Mouse (Mus musculus) adrenal gland, adult (tissue): Measurements from ENCODE around the gene Gas7.

Source experiments
- DNase-seq, 2 experiments: peaks; one replicate each; pipeline ENCODE4 v3.0.0; 2022 to 2023; ENCODE audit warnings: low spot score in 1 of 2; ENCODE audit not compliant: inconsistent age in 2 of 2

Gas7 gene

DNA sequence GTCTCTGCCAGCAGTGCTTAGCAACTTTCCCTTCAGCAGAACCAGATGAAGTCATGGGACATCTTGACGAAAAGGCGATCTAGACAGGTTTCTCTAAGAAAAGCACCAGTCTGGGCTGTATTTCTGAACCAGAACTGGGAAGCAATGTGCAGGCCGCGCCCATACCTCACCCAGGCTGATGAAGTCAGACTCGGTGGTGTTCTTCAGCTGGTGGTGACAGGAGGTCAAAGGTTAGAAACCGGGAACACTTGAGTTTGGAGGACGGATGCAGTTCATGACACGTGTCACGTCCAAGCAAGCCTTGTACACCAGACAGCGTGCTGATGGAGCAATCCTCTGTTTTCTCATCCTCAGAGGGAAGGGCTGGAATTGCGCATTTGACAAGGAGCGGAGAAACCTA, 32.9 kb downstream of the Gas7 start:
- no peak for DNase-seq

DNA sequence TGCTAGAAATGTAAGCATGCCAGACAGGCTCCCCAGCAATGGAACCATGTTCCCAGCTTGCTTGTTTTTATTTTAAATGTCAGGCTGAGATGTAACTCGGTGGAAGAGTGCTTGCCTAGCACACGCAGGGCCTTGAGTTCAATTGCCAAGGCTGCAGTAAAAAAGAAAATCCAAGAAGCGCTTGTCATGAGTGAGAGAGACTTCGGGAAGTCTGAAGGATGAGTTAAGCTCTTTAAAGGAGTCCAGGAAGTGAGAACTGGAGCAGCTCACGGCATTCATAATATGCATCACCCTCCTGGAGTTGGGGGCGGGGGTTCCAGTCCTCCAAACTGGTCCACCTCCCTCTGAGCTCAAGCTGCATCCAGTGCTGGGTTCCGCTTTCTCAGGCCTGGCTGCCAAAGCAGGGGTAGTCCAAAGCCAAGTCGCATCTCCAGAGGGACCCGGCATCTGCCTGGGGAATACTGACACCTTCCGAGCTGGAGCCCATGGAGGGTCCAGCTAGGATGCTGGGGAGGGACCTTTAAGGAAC, 34.5 kb downstream of the Gas7 start:
- DNase-seq: peak; percentile 68 to 85

DNA sequence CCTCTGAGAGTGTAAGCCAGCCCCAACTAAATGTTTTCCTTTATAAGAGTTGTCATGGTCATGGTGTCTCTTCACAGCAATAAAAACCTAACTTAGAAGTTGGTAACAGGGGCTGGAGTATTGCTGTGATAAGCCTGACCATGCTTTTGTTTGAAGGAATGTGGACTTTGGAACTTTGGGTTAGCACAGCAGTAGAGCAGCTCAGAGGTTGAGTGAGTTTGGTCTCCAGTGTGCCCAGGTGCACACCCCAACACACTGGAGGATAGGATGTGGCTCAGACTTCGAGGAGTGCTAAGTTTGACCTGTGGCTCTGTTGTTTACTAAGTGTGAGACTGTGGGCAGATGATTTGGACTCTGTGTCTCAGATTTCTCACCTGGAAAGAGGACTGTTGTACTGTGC, 41.6 kb downstream of the Gas7 start:
- DNase-seq: no peak

DNA sequence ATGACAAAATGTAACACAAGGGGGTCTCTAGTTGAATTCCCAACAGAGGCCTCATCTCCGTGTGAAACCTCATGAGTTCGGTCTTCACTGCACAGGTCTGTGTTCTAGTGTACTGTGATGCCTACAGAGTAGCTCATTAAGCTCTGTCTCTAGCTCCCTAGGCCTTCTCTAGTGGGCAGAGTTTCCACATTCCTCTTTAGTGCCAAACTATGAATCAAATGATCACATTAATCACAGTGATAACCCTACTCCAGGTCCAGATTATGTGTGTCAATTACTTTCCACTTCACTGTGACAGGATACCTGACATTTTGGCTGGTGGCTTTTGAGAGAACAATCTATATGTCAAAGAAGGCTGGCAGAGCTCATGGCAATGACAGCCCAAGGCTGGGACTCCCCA, 44.9 kb downstream of the Gas7 start:
- peak in 1 of 2 experiments; percentile 79 for DNase-seq

DNA sequence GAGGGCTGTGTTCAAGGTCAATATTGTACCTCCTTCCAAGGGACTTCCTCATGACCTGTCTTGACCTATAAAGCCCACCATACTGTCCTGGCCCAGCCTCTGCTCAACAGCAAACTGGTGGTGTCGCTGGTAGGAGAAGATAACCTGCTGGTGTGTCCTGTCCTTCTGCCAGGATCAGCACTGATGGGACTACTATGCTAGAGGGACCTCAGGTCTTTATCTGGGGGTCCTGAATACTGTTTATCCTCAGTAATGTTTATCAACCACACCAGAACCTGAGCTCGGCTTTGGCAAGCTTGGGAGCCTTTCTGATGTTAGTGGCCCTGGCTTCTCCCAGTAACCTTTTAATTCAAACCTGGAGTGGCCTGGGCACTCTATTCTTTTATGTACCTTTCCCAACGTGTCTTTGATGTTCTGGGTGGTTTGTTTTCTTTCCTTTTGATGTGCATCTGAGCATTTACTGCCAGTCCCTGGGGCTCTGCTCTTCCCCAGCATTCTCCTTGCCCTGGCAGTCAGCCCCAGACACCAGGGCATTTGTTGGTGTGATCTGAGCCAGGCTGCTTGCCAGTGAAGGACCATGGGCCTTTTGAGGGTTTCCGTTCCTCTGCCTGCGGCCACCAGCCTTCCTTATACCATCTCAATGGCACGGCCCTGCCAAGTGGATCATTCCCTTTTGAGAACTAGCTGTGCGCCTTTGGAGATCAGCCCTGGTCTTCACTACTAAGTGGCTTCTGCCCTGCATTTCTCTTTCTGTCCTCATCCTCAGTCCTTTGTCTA, 46.4 kb downstream of the Gas7 start:
- DNase-seq: peak; percentile 48 to 68

DNA sequence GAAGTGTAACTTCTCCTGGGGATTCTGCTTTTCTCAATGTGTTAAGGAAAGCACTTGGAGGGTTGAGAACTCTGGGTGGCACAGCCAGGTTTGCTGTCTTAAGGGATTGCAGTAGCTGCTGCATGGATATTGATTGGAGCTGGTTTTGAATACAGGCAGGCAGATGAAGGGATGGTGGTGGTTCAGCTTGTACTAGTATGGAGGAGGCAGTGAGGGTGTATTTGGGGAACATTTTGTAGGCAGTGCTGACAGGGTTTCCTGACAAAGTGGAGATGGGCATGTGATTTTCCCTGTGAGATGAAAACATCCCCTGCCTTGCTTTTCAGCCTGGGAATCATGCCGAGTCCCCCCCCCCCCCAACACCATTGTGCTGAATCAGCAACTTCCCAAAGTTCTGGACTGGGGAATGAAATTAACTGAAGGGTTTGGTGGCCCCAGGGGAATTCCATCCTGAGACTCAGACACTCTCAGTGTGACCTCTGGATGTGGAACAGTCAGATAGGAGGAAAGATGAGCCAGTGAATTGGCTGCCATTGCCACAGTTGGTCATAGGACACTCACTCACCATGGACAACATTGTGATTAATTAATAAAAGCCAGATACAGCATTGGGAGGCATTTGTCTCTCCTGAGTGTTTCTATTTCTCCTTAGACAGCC, 54.1 kb downstream of the Gas7 start:
- DNase-seq: no peak

DNA sequence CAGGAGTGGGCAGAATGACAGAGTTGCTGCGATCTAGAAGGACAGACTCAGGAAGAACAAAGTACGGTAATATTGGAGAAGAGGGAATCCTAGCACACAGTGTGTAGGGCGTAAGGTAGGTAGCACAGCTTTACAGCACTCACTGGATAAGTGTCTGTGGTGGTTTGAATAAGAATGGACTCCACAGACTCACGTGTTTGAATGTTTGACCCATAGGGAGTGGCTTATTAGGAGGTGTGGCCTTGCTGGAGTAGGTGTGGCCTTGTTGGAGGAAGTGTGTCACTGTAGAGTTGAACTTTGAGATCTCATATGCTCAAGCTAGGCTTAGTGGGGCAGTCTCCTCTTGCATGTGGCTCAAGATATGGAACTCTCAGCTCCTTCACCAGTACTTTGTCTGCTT, 55.6 kb downstream of the Gas7 start:
- DNase-seq: no peak

DNA sequence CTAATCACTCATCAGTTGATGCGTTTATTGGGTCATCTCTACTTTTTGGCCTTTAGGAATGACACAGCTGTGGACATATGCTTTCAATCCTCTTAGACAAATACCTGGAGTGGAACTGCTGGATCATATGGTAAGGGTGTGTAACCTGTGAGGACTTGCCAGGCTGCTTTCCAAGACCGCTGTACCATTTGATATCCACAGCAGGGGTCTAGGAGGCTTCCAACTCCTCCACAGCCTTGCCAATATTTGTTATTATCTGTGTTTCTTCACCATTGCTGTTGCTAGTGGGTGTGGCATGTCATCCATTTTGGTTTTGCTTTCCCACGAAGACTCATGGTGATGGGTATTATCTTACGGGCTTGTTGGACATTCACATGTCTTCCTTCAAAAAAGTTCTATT, 57.8 kb downstream of the Gas7 start:
- DNase-seq: no peak

DNA sequence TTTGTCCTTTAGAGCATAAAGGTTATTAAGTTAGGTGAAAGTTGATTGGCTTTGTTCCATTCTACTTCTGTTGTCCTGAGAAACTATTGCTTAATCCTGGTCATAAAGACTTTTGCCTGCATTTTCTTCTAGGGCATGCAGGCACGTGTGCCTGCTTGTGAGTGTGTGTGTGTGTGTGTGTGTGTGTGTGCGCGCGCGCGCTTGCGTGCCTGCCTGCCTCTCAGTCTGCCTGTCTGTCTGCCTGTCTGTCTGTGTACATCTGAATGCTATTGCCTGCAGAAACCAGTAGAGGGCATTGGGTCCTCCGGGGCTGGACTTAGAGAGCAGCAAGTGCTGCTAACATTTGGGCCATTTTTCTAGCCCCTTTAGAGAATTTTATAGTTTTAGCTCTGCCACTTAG, 59.2 kb downstream of the Gas7 start:
- DNase-seq: peak in 1 of 2 experiments; percentile 60

DNA sequence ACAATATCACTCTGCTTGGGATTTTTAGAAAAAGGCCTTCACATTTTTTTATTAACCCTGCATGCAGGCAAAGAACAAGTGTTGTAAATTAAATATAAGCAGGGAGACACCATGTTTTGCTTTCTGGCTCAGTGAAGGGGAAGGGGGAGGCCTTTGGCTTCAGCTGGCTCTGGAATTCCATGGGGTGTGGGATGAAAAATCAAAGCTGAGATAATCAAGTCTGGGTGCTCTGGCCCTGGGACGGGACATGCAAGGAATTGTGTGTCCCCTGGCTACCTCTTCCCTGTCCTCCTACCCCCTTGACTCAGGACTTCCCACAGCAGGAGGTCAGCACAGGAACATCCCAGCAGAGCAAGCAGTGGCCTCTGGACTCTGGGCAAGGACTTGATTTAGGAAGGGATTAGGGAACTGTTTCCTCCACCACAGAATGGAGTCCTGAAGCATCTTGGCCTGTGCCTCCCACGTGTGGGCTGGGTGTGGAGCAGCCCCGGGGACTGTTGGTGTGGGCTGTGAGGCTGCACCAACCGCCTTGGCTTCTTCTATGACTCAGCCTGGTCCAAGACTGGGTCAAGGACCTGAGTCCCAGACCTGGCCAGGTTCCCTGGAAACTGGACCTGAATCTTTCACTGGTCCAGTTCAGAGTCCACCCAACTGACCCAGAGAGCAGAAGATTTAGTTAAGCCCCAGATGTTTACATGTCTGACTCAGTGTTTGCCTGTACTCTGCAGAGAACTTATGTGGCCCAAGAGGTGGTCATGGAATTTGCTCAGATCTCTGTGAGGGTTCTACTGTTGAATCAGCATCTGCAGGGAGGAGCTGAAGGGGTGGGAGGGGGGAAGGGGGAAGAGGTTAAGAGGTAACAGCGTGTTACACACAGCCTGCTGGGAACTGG, 60.0 kb downstream of the Gas7 start:
- DNase-seq: peak; percentile 88 to 95

DNA sequence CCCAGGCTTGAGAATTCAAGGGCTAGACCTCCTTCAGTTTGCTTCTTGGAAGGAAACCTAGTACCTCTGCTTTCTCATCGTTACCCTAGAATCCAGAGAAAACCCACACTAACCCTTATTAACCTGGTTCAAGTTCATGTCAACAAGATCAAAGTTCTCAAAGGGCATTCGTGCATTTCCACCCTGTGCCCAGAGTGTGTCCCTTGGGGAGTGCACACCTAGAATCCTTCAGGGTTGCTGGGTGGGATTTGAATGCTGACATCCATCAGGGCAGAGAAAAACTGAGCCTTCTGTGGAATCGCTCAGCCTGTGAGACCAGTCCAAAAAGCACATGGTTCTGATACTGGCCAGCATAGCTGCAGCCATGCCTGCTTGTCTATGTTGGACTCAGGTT, 60.7 kb downstream of the Gas7 start:
- DNase-seq: peak in 1 of 2 experiments; percentile 53

DNA sequence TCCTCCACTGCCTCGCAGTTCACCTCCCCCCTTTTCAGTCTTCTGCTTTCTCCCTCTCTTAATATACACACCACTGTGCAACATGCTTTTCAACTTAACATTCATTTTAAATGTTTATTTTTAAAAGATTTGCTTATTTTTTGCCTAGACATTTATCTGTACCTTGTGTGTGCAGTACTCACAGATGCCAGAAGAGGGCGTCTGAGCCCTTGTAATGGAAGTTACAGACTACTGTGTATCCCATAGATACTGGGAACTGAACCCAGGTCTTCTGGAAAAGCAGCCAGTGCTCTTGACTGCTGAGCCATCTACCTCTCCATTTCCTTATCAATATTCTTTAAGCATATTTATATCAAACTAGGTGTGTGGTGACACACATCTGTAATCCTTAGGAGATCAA, 62.5 kb downstream of the Gas7 start:
- DNase-seq: no peak

DNA sequence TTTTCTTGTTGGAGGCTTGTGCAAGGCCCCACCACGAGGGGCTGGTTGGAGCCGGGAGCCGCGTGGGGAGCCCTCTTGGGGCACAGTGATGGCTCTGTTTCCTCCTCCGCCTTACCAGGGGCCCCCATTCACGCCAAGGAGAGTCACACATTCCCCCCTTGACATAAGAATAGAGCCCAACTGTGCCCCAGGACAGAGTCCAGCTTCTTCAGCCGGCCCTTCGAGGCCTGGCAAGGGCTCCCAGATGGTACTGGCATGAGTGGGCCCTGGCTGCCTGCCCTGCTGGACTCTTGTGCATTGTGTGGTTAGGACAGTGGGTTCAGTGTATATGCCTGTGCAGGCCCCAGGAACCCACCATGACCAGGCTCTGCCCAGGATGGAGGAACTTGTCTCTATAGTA, 63.7 kb downstream of the Gas7 start:
- DNase-seq: no peak

DNA sequence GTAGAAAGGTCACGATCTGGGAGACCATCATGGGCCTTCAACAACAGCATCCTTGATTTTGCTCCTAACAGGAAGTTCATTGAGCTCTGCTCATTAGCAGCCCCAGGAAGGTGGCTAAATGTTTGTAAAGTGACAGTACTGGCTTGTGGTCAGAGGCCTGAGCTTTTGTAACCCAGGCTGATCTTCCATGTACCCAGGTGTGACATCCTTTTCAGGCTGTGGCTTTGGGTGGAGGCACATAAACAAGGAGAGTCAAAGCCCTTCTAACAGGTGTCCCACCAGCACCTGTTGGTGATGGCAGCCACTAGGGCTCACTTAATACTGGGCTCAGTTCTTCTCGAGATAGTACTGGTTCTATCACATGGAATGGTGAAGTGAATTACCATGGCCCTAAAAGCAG, 67.4 kb downstream of the Gas7 start:
- no peak for DNase-seq

DNA sequence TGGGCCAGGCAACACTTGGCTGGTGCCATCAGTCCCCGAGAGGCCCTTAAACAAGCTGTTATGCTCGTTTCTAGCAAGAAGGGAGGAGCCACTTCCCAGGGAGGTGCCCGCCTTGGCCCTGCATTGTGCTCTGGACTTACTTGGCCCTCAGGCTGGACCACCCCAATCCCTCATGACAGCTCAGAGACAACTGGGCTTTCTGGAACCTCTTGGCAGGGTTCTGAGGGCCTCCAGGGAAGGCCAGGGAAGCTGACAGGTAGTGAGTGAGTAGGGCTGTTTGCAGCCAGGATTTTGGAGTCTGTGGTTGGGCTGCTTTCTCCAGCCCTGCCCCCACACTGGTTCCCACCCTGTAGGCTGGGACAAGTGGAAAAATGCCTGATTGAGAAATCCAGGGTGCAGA, 68.6 kb downstream of the Gas7 start:
- peak in 1 of 2 experiments; percentile 63 for DNase-seq

DNA sequence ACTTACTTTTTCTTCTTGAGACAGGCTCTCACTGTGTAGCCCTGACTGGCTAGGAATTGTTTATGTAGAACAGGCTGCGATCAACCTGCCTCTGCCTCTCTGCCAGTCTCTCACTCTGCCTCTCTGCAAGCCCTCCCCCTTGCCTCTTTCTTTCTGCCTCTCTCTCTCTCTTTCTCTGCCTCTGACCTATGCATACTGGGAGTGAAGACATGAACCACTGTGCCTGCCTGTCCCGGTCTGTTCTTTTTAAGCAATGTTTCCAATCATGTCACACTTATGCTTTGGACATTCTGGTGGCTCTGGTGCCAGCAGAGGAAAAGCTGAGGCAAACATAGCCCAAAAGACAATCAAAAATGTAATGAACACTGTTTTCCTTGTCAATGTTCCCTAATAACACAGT, 69.5 kb downstream of the Gas7 start:
- DNase-seq: peak in 1 of 2 experiments; percentile 56

DNA sequence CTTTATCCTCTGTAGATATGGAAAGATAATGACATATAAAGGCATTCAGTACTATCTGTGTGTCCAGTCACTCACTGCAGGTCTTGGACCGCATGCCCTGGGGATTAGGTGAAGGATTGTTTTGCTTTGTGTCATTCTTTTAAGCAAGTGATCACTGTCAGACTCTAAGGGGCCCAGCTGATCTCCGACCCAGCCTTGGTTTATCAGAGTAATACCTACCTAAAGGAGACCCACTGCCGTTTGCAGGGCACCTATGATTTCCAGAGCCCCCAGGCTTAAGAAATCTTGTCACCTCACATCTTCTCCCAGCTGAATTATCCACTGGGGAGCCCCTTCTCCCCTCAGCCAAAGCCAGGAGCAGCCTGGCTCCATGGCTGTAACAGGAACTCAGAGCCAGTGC, 70.6 kb downstream of the Gas7 start:
- DNase-seq: peak in 1 of 2 experiments; percentile 78

DNA sequence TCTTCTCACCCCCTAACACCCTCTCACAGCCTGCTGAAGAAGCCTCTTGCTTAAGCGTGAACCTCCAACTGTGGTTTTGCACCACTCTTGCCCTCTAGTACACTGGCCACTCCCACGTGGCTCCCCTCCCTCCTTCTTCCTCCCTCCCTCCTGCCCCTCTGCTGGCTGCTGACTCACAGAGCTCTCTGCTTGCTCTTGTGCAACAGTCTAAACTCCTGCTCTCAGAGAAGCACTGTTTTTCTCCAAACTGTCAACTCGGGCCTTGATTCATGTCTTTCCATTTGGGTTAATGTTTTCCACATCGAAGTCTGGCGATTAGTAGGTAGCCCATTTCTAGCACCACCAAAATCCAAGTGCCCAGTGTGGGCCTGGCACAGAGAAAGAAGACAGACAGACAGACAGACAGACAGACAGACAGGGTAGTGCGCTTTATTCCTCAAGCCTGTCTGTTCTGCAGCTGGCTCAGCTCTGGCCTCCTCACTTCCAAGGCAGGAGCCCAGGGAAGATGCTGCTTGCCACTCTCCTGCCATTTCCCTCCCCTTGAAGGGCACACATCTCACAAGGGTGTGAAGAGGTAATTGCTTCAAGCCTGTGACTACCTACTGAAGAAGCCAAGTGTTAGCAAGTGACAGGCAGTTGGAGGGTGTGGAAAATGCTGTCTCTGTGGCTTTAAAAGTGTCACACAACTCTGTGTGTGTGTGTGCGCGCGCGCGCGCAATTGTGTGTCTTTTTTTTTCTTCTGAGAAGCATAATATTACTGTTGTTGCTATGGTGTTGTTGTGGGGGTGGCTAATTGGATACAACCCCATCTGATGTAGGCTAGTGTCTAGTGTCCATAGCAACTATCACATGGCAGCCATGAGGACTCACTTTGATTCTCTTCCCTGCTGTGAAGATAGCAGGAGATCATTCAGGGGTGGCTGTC, 71.6 kb downstream of the Gas7 start:
- DNase-seq: peak; percentile 89 to 94

DNA sequence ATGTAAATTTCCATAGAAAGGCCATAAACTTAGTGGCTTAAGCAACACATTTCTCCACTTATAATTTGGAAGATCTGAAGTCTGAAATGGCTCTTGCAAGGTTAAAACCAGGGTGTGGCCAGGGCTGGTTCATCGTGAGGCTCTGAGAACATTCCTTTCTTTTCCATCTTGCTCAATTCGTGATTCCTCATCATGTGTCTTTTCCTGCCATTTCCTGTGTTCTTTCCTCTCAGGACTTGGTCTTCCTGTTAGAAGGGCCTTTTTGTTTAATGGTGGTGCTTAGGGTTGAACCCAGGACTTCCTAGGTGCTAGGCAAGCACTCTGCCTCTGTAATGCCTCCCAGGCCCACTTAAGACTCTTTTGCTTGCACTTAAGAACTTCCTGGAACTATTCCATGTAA, 76.0 kb downstream of the Gas7 start:
- DNase-seq: no peak

DNA sequence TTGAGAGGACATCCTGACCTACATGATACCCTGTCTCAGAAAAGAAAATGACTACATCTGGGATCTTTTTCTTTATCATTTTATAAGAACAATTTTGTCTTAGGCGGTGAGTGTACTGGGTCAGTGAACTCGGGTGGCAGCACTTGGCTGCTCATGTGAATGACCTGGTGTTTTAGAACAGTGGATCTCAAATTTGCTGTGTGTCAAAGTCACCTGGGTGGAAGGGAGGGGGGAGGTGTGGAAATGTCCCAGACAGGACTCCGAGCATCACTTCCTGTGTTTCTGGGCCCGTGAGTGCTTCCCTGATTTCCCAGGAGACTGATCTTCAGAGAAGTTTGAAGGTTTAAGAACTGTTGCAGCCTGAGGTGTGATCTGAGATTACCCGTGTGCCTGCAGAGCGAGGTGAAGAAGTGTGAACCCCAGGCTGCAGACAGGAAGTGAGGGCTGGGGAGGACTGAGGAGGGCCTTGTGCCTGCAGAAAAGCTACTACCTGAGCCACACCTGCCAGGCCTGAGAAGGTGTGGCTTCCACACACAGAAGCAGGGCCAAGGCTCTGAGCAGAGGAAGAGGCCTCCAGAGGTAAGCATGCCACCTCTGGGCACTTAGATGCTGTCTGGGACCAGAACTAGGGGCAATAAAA, 76.8 kb downstream of the Gas7 start:
- DNase-seq: peak in 1 of 2 experiments; percentile 33
